Mouse (Mus musculus) forebrain, embryonic 10.5 days (tissue): ENCODE data around the gene Ddx6. TPM values are rescaled to one million over a fixed set of nuclear protein-coding genes. Genes with fewer than 3 reads are reported as not detected.

ENCODE experiments used
- DNase-seq: peaks from one replicate; pipeline ENCODE4 v3.0.0-alpha.2; 2017; ENCODE audit warnings: low spot score; ENCODE audit errors: extremely low spot score
- H3K27ac ChIP-seq: fragments of 300-500 bp; sonication (generic); 2 replicates; pipeline ENCODE4 v1.5.1; 2016; ENCODE audit warnings: mild to moderate bottlenecking
- H3K27me3 ChIP-seq: fragments of 300-500 bp; sonication (generic); 2 replicates; pipeline ENCODE4 v1.6.1; 2016; ENCODE audit warnings: mild to moderate bottlenecking; ENCODE audit not compliant: poor library complexity, severe bottlenecking
- H3K36me3 ChIP-seq: fragments of 300-500 bp; sonication (generic); replicated peaks from 2 replicates; pipeline ENCODE4 v1.6.1; 2016; ENCODE audit warnings: mild to moderate bottlenecking, moderate library complexity
- H3K4me1 ChIP-seq: fragments of 300-500 bp; sonication (generic); 2 replicates; pipeline ENCODE4 v1.6.1; 2016
- H3K4me3 ChIP-seq: fragments of 300-500 bp; sonication (generic); 2 replicates; pipeline ENCODE4 v1.5.1; 2016; ENCODE audit warnings: mild to moderate bottlenecking, moderate library complexity
- H3K9me3 ChIP-seq: fragments of 300-500 bp; sonication (generic); 2 replicates; pipeline ENCODE4 v1.6.1; 2016; ENCODE audit warnings: mild to moderate bottlenecking, moderate library complexity
- WGBS: fragments of 180-500 bp; shearing (Covaris S2); methylation state at CpG from one replicate; pipeline ENCODE4 v1.1.7; 2016; 5-methylcytosine and 5-hydroxymethylcytosine counted together
- polyA plus RNA-seq: library from polyadenylated mRNA; unstranded; fragments of >200 nt; fragmentation: Nextera tagmentation; extraction: Ambion mirVana; gene quantifications from 2 replicates; pipeline ENCODE4 v1.2.1, GENCODE M21; 2016

Ddx6 gene
- polyA plus RNA-seq, 1 experiment from 2014 or later: 21.0 TPM

DNA sequence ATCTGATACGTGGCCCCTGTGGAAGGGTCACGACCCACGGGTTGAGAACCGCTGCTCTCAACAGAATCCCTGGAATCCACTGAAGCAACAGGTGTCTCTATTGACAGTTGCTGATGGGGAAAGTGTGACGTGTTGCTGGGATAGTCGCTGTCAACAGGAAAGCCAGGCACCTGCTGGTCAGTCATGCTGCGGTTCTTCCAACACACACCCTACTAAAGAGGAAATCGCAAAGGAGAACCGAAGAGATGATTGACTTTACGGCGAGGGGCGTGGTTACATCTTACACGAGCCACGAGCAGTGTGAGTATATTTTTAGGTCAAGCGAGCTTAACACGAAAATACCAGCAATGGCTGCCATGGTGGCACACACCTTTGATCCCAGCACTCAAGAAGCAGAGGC lies 22.3 kb upstream of the Ddx6 start:
- no peaks in the 10 kb centered on the region for H3K36me3 ChIP-seq
- no peak for DNase-seq
- H3K9me3 ChIP-seq: peaks cover 8% of the 10 kb centered on the region
- H3K27ac ChIP-seq: no peak overlapping the region
- H3K4me3 ChIP-seq: no peak overlapping the region
- 87% methylated on average over 16 of the region's 16 CpGs for whole genome bisulfite sequencing
- H3K27me3 ChIP-seq: no peaks in the 10 kb centered on the region
- H3K4me1 ChIP-seq: peaks cover 8% of the 10 kb centered on the region; the same call in 1 of the 2 replicates

DNA sequence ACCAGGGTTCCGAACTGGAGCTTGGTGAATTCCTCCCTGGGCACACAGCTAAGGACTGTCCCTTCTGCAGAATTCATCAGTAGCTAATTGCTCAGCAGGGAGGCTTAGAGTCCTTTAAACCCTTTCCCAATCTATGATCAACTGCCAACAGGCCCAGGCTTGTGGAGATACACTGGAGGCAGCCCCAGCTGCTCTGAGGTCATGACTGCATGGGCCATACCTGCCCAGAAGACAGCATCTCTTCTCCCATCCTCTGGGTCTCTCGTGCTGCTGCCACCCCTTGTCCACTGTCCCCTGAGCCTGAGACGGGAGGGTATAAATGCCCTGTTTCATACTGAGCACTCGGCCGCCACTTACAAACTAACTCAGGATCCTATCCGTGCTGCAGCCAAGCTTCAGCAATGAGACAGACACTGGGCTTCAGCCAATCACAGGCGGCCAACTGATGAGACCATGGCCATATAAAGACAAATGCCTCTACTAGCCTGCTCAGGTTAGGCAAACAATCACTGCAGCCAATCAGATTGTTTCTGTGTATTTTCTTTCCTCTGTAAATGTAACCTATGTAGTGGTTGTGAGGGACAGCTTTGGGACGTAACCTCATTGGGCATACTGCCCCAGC lies 17.9 kb upstream of the Ddx6 start:
- 68% methylated on average over 8 of the region's 8 CpGs for WGBS
- H3K9me3 ChIP-seq: peaks cover 8% of the 10 kb centered on the region
- DNase-seq: no peak

DNA sequence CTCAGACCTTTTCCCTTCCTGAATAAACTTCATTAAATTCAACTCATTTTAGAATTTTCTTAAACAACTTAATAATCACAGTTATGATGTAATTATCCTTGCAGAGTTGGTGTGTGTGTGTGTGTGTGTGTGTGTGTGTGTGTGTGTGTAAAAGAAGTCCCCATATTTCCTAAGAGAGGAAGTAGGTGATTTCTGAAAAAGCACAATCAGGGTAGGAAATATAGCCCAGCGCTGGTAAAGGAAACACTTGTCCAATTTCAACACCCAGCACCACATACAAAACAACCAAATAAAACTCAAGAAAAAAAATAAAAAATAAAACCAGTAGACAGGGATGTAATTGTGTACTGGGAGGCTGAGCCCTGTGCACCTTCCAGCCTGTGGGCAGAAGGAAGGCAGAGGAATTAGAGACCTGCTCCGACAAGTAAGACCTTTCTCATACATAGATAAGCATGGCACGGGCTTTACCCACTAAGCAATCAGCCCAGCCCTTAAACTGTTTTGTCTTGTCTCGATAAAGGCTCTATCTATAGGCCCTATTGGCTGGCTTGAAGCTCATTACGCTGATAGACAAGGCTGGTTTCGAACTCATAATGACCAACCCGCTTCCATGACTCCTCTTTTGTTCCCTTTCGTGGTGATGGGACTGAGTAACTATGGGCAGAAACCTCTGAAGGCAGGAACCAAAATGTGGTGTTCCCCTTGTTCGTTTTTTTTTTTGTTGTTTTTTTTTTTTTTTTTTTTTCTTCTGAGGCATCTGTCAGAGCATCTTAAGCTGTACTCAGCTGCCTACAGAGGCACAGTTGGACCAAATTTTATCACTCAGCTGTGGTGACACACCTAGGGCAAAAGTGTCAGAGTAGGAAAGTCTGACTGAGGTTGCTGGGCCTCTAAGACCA lies 17.2 kb upstream of the Ddx6 start:
- H3K9me3 ChIP-seq: peaks cover 8% of the 10 kb centered on the region
- no peak for DNase-seq
- H3K4me1 ChIP-seq: peaks cover 21% of the 10 kb centered on the region
- no peak overlapping the region for H3K4me3 ChIP-seq
- no peak overlapping the region for H3K27ac ChIP-seq
- no peaks in the 10 kb centered on the region for H3K27me3 ChIP-seq
- 87% methylated on average over 9 of the region's 9 CpGs for WGBS
- no peaks in the 10 kb centered on the region for H3K36me3 ChIP-seq

More for the DNA sequence above, 17.9 kb upstream of the Ddx6 start:
- no peak overlapping the region for H3K4me3 ChIP-seq
- no peak overlapping the region for H3K27ac ChIP-seq
- no peaks in the 10 kb centered on the region for H3K27me3 ChIP-seq
- H3K36me3 ChIP-seq: no peaks in the 10 kb centered on the region
- peaks cover 21% of the 10 kb centered on the region for H3K4me1 ChIP-seq

DNA sequence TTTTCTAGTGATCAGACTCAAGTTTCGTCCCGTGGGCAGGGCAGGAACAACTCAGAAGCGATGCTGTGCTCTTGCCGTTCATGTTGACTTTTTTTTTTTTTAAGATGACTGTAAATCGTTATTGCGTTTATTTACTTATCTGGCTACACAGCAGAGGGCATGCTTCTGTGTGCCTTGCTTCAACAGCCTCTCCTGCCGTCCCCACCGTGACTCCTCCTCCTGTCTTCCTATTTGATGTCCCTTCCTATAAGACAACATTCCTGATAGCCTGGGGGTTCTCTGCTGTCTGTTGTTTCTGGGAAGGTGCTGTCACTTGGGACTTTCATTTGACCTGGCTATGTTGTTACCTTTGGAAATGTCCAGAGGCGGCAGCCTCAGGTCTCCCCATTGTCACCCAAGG lies 16.1 kb upstream of the Ddx6 start:
- Histone ChIP-seq H3K36me3 (no peaks in the 10 kb centered on the region), H3K4me3 (no peak overlapping the region), H3K27ac (no peak overlapping the region), H3K9me3 (peaks cover 8% of the 10 kb centered on the region), H3K4me1 (peaks cover 21% of the 10 kb centered on the region), H3K27me3 (no peaks in the 10 kb centered on the region)
- 81% methylated on average over 9 of the region's 9 CpGs for WGBS
- DNase-seq: no peak

DNA sequence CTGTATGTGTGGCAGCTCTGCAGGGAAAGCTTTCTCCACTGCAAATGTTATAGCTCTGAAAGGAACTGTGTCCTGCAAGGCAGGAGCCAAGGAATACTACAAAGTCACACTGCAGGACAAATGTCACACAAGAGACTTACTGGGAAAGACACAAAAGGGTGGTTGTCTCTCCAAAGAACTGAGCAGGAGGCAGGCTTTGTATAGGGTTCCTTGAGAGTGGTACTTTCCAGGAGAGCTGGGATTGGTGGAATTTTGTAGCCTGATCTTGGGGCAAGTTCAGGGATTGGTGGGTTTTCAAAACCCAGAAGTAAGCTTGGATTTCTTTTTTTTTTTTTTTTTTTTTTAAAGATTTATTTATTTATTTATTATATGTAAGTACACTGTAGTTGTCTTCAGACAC lies 15.6 kb upstream of the Ddx6 start:
- Histone ChIP-seq H3K9me3 (peaks cover 4% of the 10 kb centered on the region), H3K4me3 (no peak overlapping the region), H3K4me1 (peaks cover 21% of the 10 kb centered on the region), H3K36me3 (no peaks in the 10 kb centered on the region), H3K27me3 (no peaks in the 10 kb centered on the region), H3K27ac (no peak overlapping the region)
- DNase-seq: no peak

DNA sequence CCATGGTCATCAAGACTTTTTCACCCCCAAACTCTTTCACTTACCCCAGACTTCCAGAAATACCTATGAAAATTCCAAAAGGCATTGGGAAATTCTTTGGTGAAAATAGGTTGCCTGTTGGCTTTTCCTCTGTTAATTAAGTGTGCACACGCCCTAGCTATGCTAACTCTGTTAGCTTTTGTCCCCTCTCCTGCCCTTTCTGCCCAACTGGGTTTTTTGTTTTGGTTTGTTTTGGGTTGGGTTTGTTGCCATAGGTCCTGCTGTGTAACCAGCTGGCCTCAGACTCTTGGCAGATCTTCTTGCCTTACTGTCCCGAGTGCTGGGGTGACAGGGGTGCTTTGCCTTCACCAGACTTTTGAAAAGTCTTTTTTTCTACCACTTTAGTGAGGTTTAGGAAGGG lies 13.7 kb upstream of the Ddx6 start:
- 10% methylated on average over 2 of the region's 2 CpGs for WGBS
- Histone ChIP-seq H3K36me3 (no peaks in the 10 kb centered on the region), H3K4me3 (no peak overlapping the region), H3K9me3 (no peaks in the 10 kb centered on the region), H3K27ac (no peak overlapping the region), H3K4me1 (peaks cover 21% of the 10 kb centered on the region), H3K27me3 (no peaks in the 10 kb centered on the region)
- no peak for DNase-seq

DNA sequence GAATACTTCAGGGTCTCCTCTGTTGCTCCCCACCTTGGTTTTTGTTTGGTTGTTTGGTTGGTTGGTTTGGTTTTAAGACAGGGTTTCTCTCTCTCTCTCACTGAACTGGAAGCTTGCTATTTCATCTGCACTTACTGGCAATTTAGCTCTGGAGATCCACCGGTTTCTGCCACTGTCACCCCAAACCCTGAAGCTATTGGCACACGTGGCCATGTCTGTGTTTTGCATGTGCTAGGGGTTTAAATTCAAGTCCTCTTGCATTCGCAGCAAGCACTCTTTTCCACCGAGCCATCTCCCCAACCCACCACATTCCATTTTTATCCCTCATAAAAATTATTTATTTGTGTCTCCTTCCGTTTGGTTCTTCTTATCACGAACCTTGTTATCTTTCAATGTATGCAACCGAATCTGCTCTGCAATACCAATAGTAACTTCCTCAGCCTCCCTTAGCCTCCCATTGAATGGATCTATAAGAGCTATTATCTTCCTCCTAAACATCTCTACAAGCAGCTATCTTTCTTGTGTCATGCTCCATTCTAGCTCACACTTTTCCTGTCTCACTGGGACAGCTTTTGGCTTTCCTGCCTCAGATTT lies 13.0 kb upstream of the Ddx6 start:
- no peaks in the 10 kb centered on the region for H3K27me3 ChIP-seq
- WGBS: 85% methylated on average over 7 of the region's 7 CpGs

DNA sequence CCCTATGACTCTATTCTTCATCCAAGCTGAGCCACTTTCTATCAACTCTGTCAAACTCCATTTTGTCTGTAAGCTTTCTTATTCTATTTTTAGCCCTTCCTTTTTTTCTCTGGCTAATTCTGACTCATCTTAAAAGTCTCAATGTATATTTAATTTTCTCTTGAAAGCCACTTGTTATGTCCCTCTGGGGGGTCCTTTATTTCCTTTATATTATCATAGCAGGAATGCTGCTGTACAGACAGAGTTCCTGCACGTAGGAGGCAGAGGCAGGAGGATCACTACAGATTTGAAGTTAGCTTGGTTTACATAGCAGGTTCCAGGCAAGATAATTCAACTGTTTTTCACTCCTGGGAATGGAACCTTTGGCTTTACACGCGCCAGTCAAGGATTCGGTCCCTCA lies 11.5 kb upstream of the Ddx6 start:
- Histone ChIP-seq H3K27me3 (peaks cover 8% of the 10 kb centered on the region), H3K36me3 (no peaks in the 10 kb centered on the region), H3K9me3 (no peaks in the 10 kb centered on the region), H3K4me3 (no peak overlapping the region), H3K27ac (no peak overlapping the region), H3K4me1 (peaks cover 24% of the 10 kb centered on the region)
- WGBS: 86% methylated on average over 4 of the region's 4 CpGs
- no peak for DNase-seq

More for the DNA sequence above, 13.0 kb upstream of the Ddx6 start:
- Histone ChIP-seq H3K4me1 (peaks cover 18% of the 10 kb centered on the region), H3K36me3 (no peaks in the 10 kb centered on the region), H3K9me3 (no peaks in the 10 kb centered on the region), H3K4me3 (no peak overlapping the region), H3K27ac (no peak overlapping the region)
- no peak for DNase-seq

DNA sequence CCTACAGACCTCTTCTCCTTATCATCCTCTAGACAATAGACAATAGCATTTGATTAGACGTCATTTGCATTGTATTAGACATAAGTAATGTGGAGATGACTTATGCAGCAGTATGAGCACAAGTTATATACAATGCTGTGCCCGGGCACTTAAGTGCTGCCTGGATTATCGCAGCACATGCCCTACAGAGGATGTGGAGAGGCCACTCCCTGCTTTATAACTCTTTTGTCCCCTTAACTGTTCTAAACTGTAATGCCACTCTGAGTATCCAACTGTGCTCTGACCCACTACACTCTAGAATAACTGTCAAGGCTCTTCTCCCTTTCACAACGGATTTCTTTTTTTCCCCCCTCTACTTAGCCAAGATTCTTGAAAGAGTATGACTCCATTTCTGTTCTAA lies 10.8 kb upstream of the Ddx6 start:
- Histone ChIP-seq H3K4me1 (peaks cover 27% of the 10 kb centered on the region), H3K27me3 (peaks cover 8% of the 10 kb centered on the region), H3K9me3 (no peaks in the 10 kb centered on the region), H3K27ac (no peak overlapping the region), H3K4me3 (no peak overlapping the region), H3K36me3 (no peaks in the 10 kb centered on the region)
- DNase-seq: no peak
- 90% methylated on average over 4 of the region's 4 CpGs for WGBS

DNA sequence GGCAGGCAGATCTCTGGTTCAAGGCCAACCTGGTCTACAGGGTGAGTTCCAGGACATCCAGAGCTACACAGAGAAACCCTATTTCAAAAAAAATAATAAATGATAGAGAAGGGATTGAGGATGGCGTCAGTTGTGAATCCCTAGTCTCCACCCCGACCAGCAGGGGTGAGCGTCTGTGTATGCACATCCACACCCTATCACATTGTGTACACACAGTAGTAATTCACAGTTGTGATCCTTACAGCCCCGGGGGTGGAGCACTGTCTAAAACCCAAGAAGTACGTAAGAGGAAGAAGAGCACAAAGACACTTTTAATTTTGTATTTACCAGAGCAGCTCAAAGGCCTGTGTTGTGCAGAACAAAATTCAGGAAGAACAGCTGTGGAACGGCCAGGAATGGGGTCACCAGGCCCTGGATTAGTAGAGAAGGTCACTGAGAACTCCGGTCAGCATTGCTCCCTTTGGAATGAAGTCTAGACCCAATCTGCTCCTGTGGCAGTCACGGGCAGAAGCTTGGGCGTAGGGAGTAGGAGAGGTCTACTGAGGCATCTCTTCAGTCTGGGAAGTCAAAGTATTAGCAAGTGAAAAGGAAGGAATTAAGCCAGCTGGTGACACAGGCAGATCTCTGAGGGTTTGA lies 9.7 kb upstream of the Ddx6 start:
- no peaks in the 10 kb centered on the region for H3K36me3 ChIP-seq
- DNase-seq: no peak
- H3K4me3 ChIP-seq: no peak overlapping the region
- no peaks in the 10 kb centered on the region for H3K9me3 ChIP-seq
- 88% methylated on average over 9 of the region's 9 CpGs for WGBS
- no peak overlapping the region for H3K27ac ChIP-seq
- H3K27me3 ChIP-seq: peaks cover 8% of the 10 kb centered on the region
- H3K4me1 ChIP-seq: peaks cover 36% of the 10 kb centered on the region

DNA sequence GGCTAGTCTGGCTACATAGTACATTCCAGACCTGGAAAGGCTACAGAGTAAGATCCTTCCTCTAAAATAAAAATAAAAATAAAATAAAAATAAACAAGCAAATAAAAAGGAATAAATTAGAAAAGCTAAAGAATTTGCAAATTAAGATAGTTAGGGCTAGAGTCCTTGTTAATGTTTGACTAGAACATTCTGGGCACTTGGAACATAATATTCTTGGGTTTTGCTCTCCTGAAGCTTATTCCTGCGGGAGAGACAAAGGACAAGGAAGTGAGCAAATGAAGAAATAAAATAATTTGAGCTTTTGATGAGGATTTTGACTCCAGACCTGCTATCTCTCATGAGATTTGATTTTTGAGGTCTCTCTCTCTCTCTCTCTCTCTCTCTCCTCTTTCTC lies 9.2 kb upstream of the Ddx6 start:
- WGBS: 86% methylated on average over 1 of the region's 1 CpGs
- H3K9me3 ChIP-seq: no peaks in the 10 kb centered on the region
- H3K27me3 ChIP-seq: peaks cover 8% of the 10 kb centered on the region
- no peak overlapping the region for H3K27ac ChIP-seq
- no peak overlapping the region for H3K4me3 ChIP-seq
- no peaks in the 10 kb centered on the region for H3K36me3 ChIP-seq
- DNase-seq: no peak
- H3K4me1 ChIP-seq: peaks cover 38% of the 10 kb centered on the region

DNA sequence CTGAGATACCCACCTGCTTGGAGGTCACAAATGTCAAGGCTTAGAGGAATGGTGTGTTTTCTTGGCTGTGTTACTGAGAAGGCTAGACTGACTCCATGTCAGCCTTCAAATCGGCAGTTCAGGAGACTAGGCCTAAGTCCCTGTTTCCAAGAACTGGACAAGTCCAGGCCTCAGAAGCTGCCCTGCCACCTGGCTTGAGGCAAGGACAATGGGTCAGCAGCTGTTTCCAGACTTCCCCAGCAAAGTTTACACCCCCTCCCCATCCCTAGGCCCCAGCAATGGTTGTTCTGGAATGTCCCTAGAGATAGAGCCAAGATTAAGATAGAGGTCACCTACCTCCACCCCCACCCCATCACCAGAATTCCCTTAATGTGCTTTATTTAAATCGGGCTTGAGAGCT lies 7.0 kb upstream of the Ddx6 start:
- peaks cover 8% of the 10 kb centered on the region for H3K27me3 ChIP-seq
- no peak overlapping the region for H3K4me3 ChIP-seq
- no peaks in the 10 kb centered on the region for H3K9me3 ChIP-seq
- no peak overlapping the region for H3K27ac ChIP-seq
- DNase-seq: no peak
- H3K4me1 ChIP-seq: peaks cover 33% of the 10 kb centered on the region
- WGBS: 91% methylated on average over 2 of the region's 2 CpGs
- 0 out of 2 replicates have a peak, but pooled peaks cover 4% of the 10 kb centered on the region for H3K36me3 ChIP-seq
